Mouse (Mus musculus): ENCODE measurements at regions not wholly inside any gene's neighbourhood (a gene's known extent, or its start where the extent isn't known, plus 50 kb on each side); places are given as distances from the start of the nearest gene placed in this dataset.

- no peak for TF ChIP-seq CTCF (IDR thresholded peaks at IDR 0.05; ENCODE audit: control insufficient read depth, insufficient read depth, insufficient replicate concordance, low read depth, low read length)
- no peak for TF ChIP-seq POLR2A (IDR thresholded peaks at IDR 0.05; ENCODE audit: control insufficient read depth, low read depth, low read length)
These were observed 161.4 kb upstream of the Stt3b start for GRCm38 (mm10) chr9:115471582-115471981.
